Mouse (Mus musculus) megakaryocyte progenitor cell, adult 5-6 weeks (primary cell): Measurements from ENCODE around the gene Inpp5b. TPM values are rescaled to one million over a fixed set of nuclear protein-coding genes. Genes with fewer than 3 reads are reported as not detected.

Source experiments
- total RNA-seq, 2 experiments: library from RNA; stranded (forward) in 1 of 2; stranded (reverse) in 1 of 2; fragments of 157-497, 149-512 nt in 1 of 2; fragments of 200-1000 nt in 1 of 2; gene quantifications; 2 replicates each; pipeline versions ENCODE4 v1.2.3 to v1.2.4; 2015 to 2017

Gene Inpp5b
- total RNA-seq, 2 experiments from 2014 or later = 31.4 to 32.9 TPM

Other genes with a start within 250 kb of the Inpp5b start
- gene 3100002H09Rik, start 131.0 kb upstream of the Inpp5b start, total RNA-seq (2015) = not detected in 2 replicates
- gene 3100002H09Rik, start 131.0 kb upstream of the Inpp5b start, total RNA-seq (2017) = not detected in 2 replicates
- gene Pou3f1, start 85.0 kb upstream of the Inpp5b start, total RNA-seq (2015) = 0.05 TPM in 1 of 2 replicates, not detected in the other
- not detected in 2 replicates for gene Pou3f1, start 85.0 kb upstream of the Inpp5b start, total RNA-seq (2017)
- gene Utp11, start 48.2 kb upstream of the Inpp5b start, total RNA-seq (2015) = 78.0 and 81.5 TPM in 2 replicates
- gene Utp11, start 48.2 kb upstream of the Inpp5b start, total RNA-seq (2017) = 70.8 and 93.1 TPM in 2 replicates
- gene Fhl3, start 41.1 kb upstream of the Inpp5b start, total RNA-seq (2015) = 17.1 and 19.3 TPM in 2 replicates
- 4.9 and 5.3 TPM in 2 replicates for gene Fhl3, start 41.1 kb upstream of the Inpp5b start, total RNA-seq (2017)
- gene Sf3a3, start 27.1 kb upstream of the Inpp5b start, total RNA-seq (2015) = 98.5 and 113 TPM in 2 replicates
- gene Sf3a3, start 27.1 kb upstream of the Inpp5b start, total RNA-seq (2017) = 158 and 175 TPM in 2 replicates
- 30.0 and 43.0 TPM in 2 replicates for gene Mtf1, start 60.3 kb downstream of the Inpp5b start, total RNA-seq (2015)
- 27.8 and 35.8 TPM in 2 replicates for gene Mtf1, start 60.3 kb downstream of the Inpp5b start, total RNA-seq (2017)
- 56.7 and 58.5 TPM in 2 replicates for gene Yrdc, start 108.8 kb downstream of the Inpp5b start, total RNA-seq (2015)
- 22.7 and 32.8 TPM in 2 replicates for gene Yrdc, start 108.8 kb downstream of the Inpp5b start, total RNA-seq (2017)
- gene 1110065P20Rik, start 109.3 kb downstream of the Inpp5b start, total RNA-seq (2015) = 4.4 and 6.7 TPM in 2 replicates
- gene 1110065P20Rik, start 109.3 kb downstream of the Inpp5b start, total RNA-seq (2017) = 4.0 and 6.3 TPM in 2 replicates
- 0.07 TPM in 1 of 2 replicates, not detected in the other for gene Maneal, start 120.3 kb downstream of the Inpp5b start, total RNA-seq (2015)
- gene Maneal, start 120.3 kb downstream of the Inpp5b start, total RNA-seq (2017) = 0.14 and 0.17 TPM in 2 replicates
- gene Epha10, start 139.0 kb downstream of the Inpp5b start, total RNA-seq (2015) = not detected in 2 replicates
- not detected in 2 replicates for gene Epha10, start 139.0 kb downstream of the Inpp5b start, total RNA-seq (2017)
- 4.4 and 6.5 TPM in 2 replicates for gene 9930104L06Rik, start 195.2 kb downstream of the Inpp5b start, total RNA-seq (2015)
- 7.9 and 9.1 TPM in 2 replicates for gene 9930104L06Rik, start 195.2 kb downstream of the Inpp5b start, total RNA-seq (2017)
- gene Cdca8, start 197.5 kb downstream of the Inpp5b start, total RNA-seq (2015) = 115 and 125 TPM in 2 replicates
- 121 and 137 TPM in 2 replicates for gene Cdca8, start 197.5 kb downstream of the Inpp5b start, total RNA-seq (2017)
- gene Rspo1, start 244.6 kb downstream of the Inpp5b start, total RNA-seq (2015) = 0.89 and 2.6 TPM in 2 replicates
- gene Rspo1, start 244.6 kb downstream of the Inpp5b start, total RNA-seq (2017) = 0.41 and 0.71 TPM in 2 replicates